Mouse (Mus musculus) NIH3T3 (cell line): ENCODE measurements at regions not wholly inside any gene's neighbourhood (a gene's known extent, or its start where the extent isn't known, plus 50 kb on each side); places are given as distances from the start of the nearest gene placed in this dataset.

ENCODE experiments used
- DNase-seq: peaks from one replicate; pipeline ENCODE4 v3.0.0-alpha.2; 2012; ENCODE audit warnings: low read depth

DNA sequence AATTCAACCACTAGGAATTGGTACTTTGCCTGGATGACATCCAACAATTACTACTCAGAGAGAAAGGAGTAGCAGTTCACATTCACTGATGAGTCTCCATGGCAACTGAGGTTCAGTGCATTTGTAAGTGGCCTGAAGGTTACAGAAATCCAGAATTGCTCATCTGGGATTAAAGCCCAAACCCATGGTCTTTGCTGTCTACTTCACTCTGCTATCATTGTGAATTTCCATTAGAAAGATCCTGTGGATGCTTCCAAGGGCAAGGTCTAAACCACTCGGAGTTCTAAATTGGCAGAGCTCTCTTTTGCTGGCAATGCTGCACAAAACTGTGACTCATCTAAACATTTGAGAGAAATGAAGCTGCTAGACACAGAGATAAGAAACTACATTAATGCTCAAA lies 319.9 kb upstream of the Tbl1x start:
- peak; percentile 8 for DNase-seq

DNA sequence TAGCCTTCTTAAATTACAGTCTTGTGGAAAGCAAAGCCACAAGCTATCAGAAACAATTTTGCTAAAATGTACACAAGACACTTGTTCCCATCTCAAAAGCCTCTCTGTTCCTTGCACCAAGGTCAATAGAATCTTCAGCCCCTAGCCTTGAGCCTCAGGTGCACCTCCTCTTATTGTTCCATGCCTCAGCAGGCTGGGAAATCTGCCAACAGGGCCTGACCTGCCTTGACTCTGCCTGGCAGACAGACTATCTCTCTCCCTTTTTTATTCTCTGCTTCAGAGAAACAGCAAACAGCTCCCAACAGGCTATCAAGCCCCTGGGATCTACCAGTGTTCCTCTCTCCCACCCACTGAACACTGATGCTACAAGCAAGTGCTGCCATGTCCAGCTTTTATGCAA lies 302.1 kb upstream of the Tbl1x start:
- DNase-seq: no peak

DNA sequence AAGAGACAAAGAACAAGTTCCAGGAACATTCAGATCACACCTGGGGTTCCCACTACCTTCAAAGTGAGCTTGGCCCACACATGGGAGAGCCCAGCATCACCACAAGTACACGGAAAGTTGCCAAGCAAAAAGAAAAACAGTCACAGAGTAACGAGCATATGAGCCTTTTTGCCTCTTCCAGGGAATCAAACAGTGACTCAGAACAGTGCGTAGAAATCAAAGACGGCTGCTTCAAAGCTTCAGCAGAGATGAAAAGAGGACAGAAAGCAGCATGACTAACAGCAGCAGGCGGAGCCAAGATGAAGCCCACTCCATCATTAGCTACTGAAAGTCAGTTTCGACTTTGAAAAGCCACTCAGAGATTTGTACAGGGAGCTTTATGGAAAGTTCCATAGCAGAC lies 291.5 kb upstream of the Tbl1x start:
- peak; percentile 1 for DNase-seq
